Mouse (Mus musculus) gastrocnemius, postnatal 36 days (tissue): ENCODE results near the gene Rpl35a. TPM values are rescaled to one million over a fixed set of nuclear protein-coding genes. Genes with fewer than 3 reads are reported as not detected.
A peak's percentile ranks its signal among the peaks of the same experiment; 100 is the strongest.
"Not testable (repeated sequence)": the region's sequence is repeated elsewhere in the genome, so short reads cannot be mapped to it uniquely, and the experiment has no call there.

Experiments used
- DNase-seq, 2 experiments: peaks; one replicate each; pipeline ENCODE4 v3.0.0; 2022
- intact Hi-C: fragments of 180-260 bp; cut with DNase I; formaldehyde crosslinking; loops from one replicate; pipeline ENCODE4 v1.15.1; 2025
- total RNA-seq, 2 experiments: library from RNA; stranded (reverse); gene quantifications; 2 replicates each; pipeline ENCODE4 v1.2.3; 2021

Rpl35a gene
- total RNA-seq, 2 experiments from 2014 or later, result 193 to 237 TPM

DNA sequence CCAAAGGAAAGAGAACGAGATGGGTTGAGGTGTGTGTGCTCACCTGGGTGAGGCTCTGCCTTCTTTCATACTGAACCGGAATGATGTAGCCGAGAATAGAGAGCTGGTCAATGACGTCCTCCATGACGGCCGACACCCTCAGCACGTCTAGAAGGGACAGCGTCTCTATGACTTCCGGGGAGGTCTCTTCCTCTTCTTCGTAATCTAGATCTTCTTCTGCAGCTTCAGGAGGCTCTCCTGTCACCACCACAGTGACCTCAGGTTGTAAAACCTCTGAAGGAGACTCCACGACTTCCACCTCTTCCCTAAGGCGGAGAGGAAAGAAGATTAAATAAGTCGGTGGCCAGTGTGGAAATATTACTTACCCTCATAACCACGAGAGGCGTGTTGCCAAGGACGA lies 6.4 kb upstream of the Rpl35a start:
- no peak for DNase-seq
- intact Hi-C loops, result no loop called here

DNA sequence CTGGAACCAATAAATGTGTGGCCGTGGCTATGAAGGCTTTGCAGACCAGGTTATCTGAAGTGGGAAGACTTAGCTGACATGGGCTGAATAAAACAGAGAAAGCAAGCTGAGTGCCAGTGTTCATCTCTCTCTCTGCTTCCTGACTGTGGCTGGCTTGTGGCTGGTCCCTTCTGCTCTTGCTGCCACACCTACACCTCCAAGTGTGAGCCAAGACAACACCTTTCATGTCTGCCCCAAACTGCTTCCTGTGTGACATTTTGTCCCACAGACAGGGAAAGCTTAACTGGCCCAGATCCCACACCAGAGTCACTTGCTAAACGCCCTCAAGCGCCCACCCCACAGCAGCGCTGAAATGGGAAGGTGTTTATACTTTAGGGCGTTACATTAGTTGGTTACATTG lies 3.1 kb upstream of the Rpl35a start:
- no peak for DNase-seq
- intact Hi-C loops, result no loop called here

DNA sequence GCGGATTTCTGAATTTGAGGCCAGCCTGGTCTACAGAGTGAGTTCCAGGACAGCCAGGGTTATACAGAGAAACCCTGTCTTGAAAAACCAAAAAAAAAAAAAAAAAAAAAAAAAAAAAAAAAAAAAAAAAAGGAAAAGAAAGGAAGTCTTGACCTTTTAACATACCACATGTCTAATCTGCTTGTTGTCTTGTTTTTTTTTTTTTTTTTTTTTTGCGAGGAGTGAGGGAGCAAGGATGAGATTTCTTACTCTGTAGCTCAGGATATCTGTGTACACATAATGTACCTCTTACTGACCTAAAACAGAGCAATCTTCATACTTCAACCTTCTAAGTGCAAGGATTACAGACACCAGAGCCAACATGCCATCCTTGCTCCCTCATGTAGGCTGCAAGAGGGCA lies 1.3 kb upstream of the Rpl35a start:
- intact Hi-C loops, DNase-seq: not testable (repeated sequence)

DNA sequence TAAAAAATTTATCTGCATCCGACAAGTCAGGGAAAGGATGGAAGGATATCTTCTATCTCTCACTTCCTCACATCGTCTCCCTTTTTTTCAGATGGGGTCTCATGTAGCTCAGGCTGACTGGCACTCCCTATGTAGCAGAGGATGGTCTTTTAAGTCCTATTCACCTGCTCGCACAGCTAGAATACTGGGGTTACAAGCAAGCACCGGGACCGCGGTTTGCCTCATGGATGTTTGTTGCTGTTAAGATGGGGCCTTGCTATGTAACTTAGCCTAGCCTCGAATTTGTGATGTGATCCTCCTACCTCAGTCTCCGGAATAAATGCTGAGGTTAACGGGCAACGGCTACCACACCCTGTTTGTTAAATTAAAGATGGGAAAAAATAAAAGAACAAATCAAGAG lies 598 bp upstream of the Rpl35a start:
- intact Hi-C loops, result no loop called here
- no peak for DNase-seq

DNA sequence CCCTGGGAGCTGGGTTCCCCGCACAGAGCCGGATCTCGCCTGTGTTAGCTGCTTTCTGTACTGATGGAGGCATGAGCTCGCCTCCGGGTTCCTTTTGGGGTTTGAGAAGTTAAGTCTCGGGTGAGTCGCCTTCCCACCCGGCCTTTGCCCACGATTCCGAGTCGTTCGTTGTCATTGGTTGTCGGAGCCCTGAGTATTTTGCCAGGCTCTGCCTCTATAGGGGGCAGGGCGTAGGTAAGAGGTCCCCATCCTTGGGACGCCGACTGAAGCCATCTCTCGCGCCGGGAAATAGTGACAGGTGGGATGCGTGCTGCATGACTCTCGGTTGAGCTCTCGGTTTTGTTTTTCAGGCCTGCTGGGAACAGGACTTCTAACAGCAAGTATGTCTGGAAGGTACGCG lies 533 bp downstream of the Rpl35a start:
- intact Hi-C loops, result no loop called here
- no peak for DNase-seq

DNA sequence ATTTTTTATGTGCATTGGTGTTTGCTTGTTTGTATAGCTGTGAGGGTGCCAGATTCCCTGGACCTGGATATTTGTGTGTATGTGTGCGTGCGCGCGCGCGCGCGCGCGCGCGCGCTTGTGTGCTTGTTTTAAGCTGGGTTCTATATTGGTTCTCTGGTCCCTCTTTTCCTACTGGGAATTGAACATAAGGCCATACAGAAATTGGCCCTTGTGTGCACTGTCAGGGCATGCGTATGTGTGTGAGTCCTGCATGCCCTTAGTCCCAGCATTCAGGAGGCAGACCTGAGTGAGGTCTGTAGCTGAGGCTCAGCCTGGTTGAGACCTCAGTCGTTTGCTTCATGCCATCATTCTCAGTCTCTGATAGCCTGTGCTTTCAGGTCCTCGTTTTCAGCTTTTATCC lies 1.8 kb downstream of the Rpl35a start:
- intact Hi-C loops, result no loop called here
- DNase-seq, result no peak

DNA sequence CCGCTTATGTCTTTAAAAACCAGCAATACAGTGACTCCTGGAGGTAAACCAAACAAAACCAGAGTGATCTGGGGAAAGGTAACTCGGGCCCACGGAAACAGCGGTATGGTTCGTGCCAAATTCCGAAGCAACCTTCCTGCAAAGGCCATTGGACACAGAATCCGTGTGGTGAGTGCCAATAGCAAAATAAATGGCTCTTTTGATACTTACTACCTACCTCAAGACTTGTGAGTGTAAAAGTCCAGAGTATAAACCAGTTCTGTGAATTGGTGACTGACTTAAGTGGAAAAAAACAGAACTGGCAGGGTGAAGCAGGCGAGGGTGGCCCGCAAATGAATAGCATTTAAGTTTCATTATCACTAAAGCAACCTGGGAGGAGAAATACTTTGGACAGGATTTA lies 2.4 kb downstream of the Rpl35a start:
- DNase-seq, intact Hi-C loops: not testable (repeated sequence)

DNA sequence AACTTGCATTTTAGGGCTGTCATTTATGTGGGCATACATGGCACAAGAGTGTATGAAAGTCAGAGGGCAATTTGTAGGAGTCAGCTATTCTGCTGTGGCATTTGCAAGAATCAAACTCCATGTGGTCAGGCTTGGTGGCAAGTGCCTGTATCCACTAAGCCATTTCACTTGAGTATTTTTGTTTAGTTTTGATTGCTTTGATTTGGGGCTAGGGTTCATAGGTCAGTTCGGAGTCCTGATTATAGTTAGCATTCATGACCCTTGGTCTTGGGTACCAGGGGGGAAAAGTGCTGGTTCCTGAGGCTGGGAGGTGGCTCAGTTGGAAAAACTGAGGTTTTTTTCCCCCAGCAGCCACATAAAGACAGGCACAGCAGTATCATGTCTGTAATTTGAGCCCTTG lies 3.2 kb downstream of the Rpl35a start:
- intact Hi-C loops, result no loop called here

DNA sequence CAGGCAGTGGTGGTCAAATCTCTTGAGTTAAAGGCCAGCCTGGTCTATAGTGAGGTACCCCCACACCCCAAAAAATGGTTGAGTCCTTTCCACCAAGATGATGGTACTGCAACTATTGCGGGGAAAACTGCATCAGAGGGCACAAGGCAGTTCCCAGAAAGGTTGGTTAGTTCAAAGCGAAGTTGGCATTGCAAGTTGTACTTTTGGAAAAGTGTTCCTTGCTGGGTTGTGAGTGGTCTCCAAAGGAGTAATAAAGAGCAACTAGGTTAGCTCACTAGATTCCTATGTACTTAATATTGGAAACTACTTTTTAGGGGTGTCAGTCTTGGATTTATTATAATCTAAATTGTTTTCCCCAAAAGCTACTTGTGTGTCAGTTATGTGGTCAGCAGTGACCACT lies 4.7 kb downstream of the Rpl35a start:
- no peak for DNase-seq
- intact Hi-C loops, result no loop called here

More for the DNA sequence above, 3.2 kb downstream of the Rpl35a start:
- no peak for DNase-seq

DNA sequence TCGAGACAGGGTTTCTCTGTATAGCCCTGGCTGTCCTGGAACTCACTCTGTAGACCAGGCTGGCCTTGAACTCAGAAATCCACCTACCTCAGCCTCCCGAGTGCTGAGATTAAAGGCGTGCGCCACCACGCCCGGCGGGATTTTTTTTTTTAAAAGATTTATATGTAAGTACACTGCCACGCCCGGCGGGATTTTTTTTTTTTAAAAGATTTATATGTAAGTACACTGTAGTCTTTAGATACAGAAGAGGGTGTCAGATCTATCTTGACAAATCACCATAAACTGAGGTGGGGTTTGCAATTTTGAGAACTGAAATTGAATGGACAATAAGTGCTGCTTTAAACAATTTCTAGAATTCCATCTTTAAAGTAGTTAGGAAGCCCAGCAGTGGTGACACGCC lies 5.1 kb downstream of the Rpl35a start:
- intact Hi-C loops, result no loop called here
- DNase-seq, result no peak

DNA sequence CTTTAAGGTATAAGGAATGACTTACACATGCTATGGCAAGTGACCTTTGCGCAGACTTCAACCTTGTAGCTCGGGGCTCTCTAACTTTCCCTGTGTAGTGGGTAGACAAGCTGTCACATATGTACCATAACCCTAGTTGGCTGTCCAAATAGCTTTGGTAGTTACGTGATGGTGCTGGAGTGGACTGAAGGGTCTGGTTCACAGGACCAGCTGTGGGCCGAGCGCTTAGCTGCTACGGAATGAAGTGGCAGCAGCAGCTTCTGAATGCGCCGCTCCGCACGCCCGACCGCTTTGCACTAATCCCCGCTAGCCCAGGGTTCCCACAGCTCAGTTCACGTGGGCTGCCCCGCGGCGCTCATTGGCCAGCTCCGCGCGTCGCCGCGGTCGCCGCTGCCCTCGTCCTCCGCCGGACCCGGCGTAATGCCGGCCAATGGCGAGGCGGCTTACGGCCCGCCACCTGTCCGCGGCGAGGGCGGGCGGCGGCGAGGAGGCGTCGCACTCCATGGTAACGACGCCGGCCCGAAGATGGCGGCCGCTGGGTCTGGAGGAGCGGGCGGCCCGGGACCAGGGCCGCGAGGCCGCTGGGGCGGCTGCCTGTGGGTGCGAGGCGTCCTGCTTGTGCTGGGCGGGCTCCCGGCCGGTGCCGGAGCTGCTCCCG lies 5.9 kb downstream of the Rpl35a start, which contains the start of gene Lmln:
Gene Lmln, plus strand, starts transcription at position 498 of the 658 bp plus-strand sequence.
- DNase-seq, result peak; percentile 81 to 86
- intact Hi-C loops, result no loop called here

DNA sequence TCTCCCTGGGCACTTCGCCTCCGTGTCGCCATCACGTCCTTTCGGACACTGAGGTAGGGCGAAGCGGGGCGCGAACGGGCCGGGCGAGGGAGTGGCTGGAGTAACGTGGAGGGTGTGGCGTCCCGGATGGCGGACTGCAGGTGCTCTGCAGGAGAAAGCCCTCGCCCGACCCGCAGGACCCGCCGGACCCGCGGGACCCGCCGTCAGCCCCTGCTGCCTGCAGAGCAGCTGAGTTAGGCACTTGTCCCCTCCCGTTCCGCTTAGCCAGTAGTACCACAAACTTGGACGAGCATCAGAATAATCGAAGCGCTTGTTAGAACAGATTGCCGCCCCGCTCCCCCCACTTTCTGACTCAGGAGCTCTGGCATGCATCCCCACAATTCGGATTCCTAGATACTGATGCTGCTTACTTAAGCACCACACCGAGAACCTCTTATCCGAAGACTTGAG lies 6.5 kb downstream of the Rpl35a start:
- DNase-seq, result no peak
- intact Hi-C loops, result no loop called here

DNA sequence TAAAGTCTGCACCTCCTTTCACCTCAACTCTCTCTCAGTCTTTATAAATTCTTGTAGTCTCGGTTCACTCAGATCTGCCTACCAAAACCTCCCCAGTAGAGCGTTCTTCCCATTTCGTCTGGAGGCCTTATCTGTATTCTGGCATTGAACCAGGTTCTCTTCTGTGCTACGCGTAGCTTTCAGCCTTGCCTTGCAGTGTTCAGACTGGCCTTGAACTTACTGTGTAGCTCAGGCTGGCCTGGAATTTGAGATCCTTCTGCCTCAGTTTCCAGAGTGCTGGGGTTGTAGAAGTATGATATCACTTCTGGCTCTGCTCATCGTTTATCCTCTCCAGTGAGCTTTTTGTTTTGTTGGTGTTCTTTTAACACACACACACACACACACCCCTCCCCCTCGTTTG lies 7.0 kb downstream of the Rpl35a start:
- no peak for DNase-seq
- intact Hi-C loops, result no loop called here

DNA sequence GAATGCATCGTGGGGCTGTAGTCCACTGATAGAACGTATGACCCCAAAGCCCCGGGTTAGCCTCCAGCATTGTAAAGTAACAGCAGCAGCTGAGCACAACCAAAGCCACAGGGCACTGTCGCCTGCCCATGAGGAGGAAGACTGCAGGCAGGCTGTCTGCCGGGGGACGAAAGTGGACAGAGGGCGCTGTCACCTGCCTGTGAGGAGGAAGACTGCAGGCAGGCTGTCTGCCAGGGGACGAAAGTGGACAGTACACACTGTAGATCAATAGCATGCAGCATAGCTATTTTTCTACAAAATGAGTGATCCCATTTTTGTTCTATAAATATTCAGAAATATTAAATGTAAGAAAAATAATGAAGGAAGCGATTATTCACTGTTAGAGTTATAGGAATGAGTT lies 8.4 kb downstream of the Rpl35a start:
- DNase-seq, result no peak
- intact Hi-C loops, result no loop called here

DNA sequence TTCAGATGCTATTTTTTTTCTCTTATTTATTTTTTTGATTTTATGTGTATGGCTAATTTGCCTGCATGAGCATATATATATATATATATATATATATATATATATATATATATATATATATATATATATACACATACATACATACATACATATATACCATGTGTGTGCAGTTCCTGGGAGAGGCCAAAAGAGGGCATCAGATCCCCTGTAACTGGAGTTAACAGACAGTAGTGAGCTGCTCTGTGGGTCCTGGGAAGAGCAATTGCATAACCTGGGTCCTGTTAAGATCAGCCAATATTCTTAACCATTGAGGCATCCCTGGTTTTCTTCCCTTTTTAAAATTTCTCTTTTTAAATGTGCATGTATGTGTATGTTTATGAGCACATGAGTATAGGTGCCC lies 14.7 kb downstream of the Rpl35a start:
- no peak for DNase-seq
- intact Hi-C loops, result no loop called here

DNA sequence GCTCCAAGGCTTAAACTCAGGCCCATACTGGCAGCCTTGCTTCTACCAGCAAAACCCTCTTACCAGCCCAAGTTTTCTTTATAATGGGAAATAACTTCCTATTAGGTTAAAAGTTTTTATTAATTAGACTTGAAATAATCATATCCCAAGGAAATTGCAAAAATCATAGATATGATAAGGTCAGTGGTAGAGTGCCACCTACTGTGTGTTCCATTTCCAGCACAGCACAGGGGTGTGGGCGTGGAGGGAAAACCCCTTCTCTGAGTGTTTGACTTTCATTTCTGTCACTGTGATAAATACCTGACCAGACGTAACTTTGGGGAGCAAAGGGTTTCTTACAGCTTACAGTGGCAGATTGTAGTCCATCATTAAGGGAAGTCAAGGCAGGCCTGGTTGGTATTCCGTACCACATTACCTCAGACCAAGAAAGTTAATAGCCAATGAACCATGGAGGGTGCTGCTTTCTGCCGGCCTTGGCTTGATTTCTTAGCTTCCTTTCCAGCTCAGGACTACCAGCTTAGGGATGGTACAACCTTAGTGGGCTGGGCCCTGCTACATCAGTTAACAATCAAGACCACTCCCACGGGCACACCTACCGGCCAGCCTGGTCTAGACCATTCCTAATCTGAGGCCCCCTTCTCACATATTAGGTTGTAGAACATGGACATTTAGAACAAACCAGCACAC lies 16.8 kb downstream of the Rpl35a start:
- DNase-seq, result no peak
- intact Hi-C loops, result no loop called here

DNA sequence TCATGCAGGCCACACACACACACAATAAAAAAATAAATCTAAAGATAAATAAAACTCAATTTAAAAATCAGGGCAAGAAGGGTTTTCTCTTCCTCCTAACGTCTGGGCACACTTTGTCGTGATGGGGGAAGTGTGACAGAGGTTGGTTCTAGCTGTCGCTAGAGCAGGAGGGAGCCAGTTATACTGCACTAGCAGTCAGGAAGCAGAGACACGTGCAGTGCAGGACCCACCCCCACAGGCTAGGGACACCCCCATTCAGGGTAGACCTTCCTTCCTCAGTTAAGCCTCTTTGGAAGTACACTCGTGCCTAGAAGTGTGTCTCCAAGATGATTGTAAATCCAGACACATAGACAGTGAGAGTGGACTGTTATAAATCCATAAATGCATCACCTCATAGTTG lies 18.7 kb downstream of the Rpl35a start:
- no peak for DNase-seq
- intact Hi-C loops, result no loop called here

DNA sequence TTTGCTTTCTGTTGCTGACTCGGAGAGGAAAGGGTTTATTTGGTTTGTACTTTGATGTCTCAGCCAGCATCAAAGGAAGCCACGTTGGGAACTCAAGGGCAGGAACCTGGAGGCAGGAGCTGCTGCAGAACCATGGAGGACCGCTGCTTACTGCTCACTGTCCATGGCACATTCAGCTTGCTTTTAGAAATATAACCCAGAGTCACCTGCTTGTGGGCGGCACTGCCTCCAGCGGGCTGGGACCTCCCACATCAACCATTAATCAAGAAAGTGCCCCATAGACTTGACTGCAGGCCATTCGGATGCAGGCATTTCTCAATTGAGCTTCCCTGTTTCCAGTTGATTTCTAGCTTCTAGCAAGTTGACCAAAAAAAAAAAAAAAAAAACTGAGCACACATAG lies 19.8 kb downstream of the Rpl35a start:
- intact Hi-C loops, result no loop called here

DNA sequence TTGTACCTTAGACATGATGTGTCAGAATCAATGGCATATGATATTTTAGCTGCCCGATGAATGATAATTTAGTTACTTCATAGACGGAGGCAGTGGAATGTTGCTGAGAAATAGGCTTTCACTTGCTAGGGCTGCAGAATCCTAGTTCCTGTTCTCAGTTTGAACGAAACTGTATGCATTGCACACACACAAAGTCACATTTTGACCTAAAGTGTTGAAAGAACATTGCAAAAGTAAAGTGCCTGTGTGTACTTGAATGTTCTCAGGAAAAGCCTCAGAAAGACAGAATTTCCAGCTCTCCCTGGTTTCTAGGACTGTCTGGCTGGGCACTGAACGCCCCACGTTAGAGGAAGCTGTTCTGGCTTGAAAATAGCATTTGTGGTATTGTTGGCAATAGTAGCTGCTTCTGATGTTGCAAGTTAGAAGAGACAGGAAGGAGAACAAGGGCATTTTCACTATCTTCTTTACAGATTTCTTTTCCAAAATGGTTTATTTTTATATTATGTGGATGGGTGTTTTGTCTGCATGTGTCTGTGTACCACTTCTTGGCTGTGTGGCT lies 20.9 kb downstream of the Rpl35a start:
- intact Hi-C loops, result no loop called here
- DNase-seq, result no peak

More for the DNA sequence above, 19.8 kb downstream of the Rpl35a start:
- no peak for DNase-seq

DNA sequence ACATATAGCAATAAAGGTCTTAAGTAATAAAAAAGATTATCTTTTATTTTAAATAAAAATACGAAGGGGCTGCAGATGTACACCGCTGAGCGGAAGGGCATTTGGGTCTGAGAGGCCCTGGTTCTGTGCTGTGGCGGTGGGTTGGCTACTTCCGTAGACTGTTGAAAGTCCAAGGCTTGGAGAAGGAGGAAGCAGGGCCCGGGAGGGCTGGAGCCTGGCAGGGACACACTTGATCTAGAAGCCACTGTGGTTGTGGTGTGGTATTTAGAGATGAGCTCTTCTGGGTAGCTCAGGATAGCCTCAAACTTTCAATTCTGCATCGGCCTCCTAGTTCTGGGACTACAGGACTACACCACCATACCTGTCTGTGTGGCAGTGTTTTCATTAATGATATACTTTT lies 23.8 kb downstream of the Rpl35a start:
- intact Hi-C loops, result no loop called here
- no peak for DNase-seq

DNA sequence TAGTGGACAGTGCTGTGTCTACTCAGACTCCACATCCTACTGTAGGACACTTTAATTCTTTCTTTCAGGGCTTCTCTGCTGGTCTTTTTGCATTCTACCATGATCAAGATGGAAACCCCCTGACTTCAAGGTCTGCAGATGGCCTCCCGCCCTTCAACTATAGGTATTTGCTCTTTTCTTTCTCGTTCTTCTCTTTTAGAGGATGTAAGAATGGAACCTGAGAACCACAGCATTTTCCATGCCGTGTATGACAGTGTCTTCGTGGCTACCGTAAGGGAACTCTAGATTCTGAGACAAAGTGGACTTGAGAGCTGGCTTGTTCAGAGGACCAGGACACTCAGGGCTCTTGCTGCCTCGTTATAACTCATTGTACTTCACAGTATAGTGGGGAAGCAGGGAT lies 26.7 kb downstream of the Rpl35a start:
- no peak for DNase-seq
- intact Hi-C loops, result no loop called here

DNA sequence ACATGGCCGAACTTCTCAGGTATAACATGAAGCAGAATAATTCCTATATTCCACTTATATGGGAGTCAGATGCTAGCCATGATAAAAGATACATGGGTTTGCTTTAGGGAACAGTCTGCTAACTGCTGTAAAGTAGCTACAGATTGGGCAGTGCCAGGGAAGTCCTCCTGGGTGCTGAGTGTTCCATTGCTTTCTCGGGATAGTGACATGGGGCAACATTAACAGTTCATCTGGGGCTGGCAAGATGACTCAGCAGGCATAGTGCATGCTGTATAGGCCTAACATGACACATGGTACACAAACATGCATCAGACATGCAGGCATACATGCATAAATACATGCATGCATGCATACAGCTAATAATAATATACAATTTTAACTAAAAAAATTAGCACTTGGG lies 27.7 kb downstream of the Rpl35a start:
- intact Hi-C loops, result no loop called here
- no peak for DNase-seq
